Comparison of ENCODE assay signal across 10 mouse cellular contexts in the genomic region with DNA sequence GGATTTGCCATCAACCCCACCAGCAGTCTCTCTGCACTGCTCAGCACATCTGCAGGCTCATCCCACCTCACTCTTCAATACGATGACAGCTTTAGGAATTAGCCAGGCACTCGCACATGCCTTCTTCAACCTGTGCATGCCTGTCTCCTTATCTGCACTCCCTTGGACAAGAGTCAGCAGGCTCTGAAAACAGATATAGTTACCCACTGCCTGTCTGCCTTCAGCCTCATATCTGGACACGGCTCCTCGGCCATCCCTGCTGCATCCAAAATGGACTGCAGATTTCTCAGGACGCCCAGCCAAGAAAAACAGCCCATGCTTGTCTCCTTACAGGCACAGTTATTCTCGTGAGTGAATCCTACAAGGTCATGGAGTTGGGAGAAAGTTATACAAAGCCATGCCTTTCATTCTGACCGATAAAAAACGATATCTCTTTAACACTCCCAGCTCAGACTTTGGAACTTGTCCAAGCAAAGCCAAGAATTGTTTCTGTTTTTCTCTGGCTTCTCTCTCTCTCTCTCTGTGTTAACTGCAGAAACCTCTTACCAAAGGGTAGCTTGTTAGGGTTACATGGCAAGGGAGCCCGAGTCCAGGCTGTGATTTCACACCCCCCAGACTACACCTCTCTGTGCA. TPM values are rescaled to one million over a fixed set of nuclear protein-coding genes. Genes with fewer than 3 reads are reported as not detected.
DNase-seq lines count a peak whose midpoint lies in the region; ATAC-seq lines count a peak whose summit lies in the region.
"Had no signal": no experiment of that assay in that cellular context is flagged by ENCODE, and none has a peak within 500 bp of the region (broad histone marks: within the 10 kb centered on the region; RNA-seq: fewer than 3 reads in every experiment).

No protein-coding gene starts in this region.

- no peaks in the 10 kb centered on the region for H3K36me3 ChIP-seq in embryonic facial prominence, embryonic 14.5 days (ENCODE audit: control insufficient read depth, insufficient read depth, low read length)
- H3K36me3 ChIP-seq in intestine, embryonic 16.5 days (ENCODE audit: control insufficient read depth, insufficient read depth, low read length), result no peaks in the 10 kb centered on the region
- H3K36me3 ChIP-seq: neural tube, embryonic 15.5 days had no signal

- H3K9me3 ChIP-seq in embryonic facial prominence, embryonic 14.5 days (ENCODE audit: control insufficient read depth, low read length), result no peaks in the 10 kb centered on the region
- no peaks in the 10 kb centered on the region for H3K9me3 ChIP-seq in intestine, embryonic 16.5 days (ENCODE audit: control insufficient read depth, low read length)
- H3K9me3 ChIP-seq: neural tube, embryonic 15.5 days had no signal

- H3K4me3 ChIP-seq in embryonic facial prominence, embryonic 14.5 days (ENCODE audit: low read depth, low read length), result no peak overlapping the region
- no peak overlapping the region for H3K4me3 ChIP-seq in intestine, embryonic 16.5 days (ENCODE audit: low read length)
- H3K4me3 ChIP-seq: neural tube, embryonic 15.5 days had no signal

- 39% methylated on average over 9 of the region's 9 CpGs for WGBS in embryonic facial prominence, embryonic 14.5 days
- 42% methylated on average over 9 of the region's 9 CpGs for WGBS in intestine, embryonic 16.5 days

- ATAC-seq in embryonic facial prominence, embryonic 14.5 days (ENCODE audit: low read depth), result peak; percentile 34; the same call in 1 of the 2 replicates
- ATAC-seq in intestine, embryonic 16.5 days, result peak; percentile 66
- no peak for ATAC-seq in granulocyte monocyte progenitor cell, adult 5-6 weeks (replicated peaks; ENCODE audit: poor library complexity, severe bottlenecking)

- H3K4me2 ChIP-seq in embryonic facial prominence, embryonic 14.5 days (ENCODE audit: low read depth, low read length), result no peak overlapping the region
- H3K4me2 ChIP-seq in intestine, embryonic 16.5 days (ENCODE audit: low read depth, low read length), result no peak overlapping the region
- H3K4me2 ChIP-seq: neural tube, embryonic 15.5 days had no signal

- H3K27ac ChIP-seq in embryonic facial prominence, embryonic 14.5 days (replicated peaks; ENCODE audit: low read depth, low read length), result no peak overlapping the region; the same call in 1 of the 2 replicates
- 0 out of 2 replicates have a peak overlapping the region, but pooled peaks have one; percentile 6 for H3K27ac ChIP-seq in intestine, embryonic 16.5 days (ENCODE audit: low read length)
- H3K27ac ChIP-seq: liver, embryonic 14.5 days; neural tube, embryonic 15.5 days had no signal

- peaks cover 17% of the 10 kb centered on the region for H3K4me1 ChIP-seq in embryonic facial prominence, embryonic 14.5 days (ENCODE audit: control insufficient read depth, insufficient read depth, low read length)
- peaks cover 9% of the 10 kb centered on the region; the same call in 1 of the 2 replicates for H3K4me1 ChIP-seq in intestine, embryonic 16.5 days (ENCODE audit: control insufficient read depth, insufficient read depth, low read length)

- H3K27me3 ChIP-seq in embryonic facial prominence, embryonic 14.5 days (replicated peaks; ENCODE audit: control insufficient read depth, insufficient read depth, low read length), result no peaks in the 10 kb centered on the region
- H3K27me3 ChIP-seq in intestine, embryonic 16.5 days (replicated peaks; ENCODE audit: control insufficient read depth, insufficient read depth, low read length), result peaks cover 6% of the 10 kb centered on the region; the same call in 1 of the 2 replicates
- H3K27me3 ChIP-seq: neural tube, embryonic 15.5 days had no signal

- no peak overlapping the region for H3K9ac ChIP-seq in embryonic facial prominence, embryonic 14.5 days (ENCODE audit: low read depth, low read length)
- no peak overlapping the region for H3K9ac ChIP-seq in intestine, embryonic 16.5 days (ENCODE audit: low read depth, low read length)
- H3K9ac ChIP-seq: liver, embryonic 14.5 days; neural tube, embryonic 15.5 days had no signal

- peak; percentile 42 for DNase-seq in adrenal gland, postnatal 10 days
- no peak for DNase-seq in adrenal gland, adult 18-20 months (ENCODE audit: low spot score in 2 of 2)
- peak; percentile 77 for DNase-seq in embryonic facial prominence, embryonic 14.5 days (ENCODE audit: low spot score)
- DNase-seq in lung, postnatal 25 days (ENCODE audit: low spot score), result peak; percentile 26
- DNase-seq in layer of hippocampus, postnatal 36 days, result no peak
- no peak for DNase-seq in cerebellum, postnatal 10 days

RNA-seq across cellular contexts. Expression of gene Pik3r4, which starts 55.1 kb away (rescaled TPM):
- total RNA-seq in adrenal gland, postnatal 10 days (2021), result 10 to 100 TPM; 26.3 to 33.5 TPM
- total RNA-seq in adrenal gland, adult 18-20 months (2021), result 10 to 100 TPM; 26.6 to 32.0 TPM
- polyA plus RNA-seq in embryonic facial prominence, embryonic 14.5 days (2014; fragmentation: Nextera tagmentation; extraction: Ambion mirVana), result 23.0 and 24.9 TPM in 2 replicates
- polyA plus RNA-seq in intestine, embryonic 16.5 days (2015; fragmentation: Nextera tagmentation; extraction: Ambion mirVana), result 13.2 and 13.3 TPM in 2 replicates
- total RNA-seq in layer of hippocampus, postnatal 36 days (2021), result 10 to 100 TPM; 44.8 to 46.1 TPM
- 31.6 and 47.0 TPM in 2 replicates for total RNA-seq in granulocyte monocyte progenitor cell, adult 5-6 weeks (2014; fragmentation: Nextera tagmentation)
- 24.3 and 30.2 TPM in 2 replicates for total RNA-seq in granulocyte monocyte progenitor cell, adult 5-6 weeks (2017)

Comparison
In these comparisons a context has a peak if more than half of its experiments do, and no peak if none do; other contexts are left out.
1. DNase-seq: peak in adrenal gland, postnatal 10 days (single experiment), embryonic facial prominence, embryonic 14.5 days (single experiment) and lung, postnatal 25 days (single experiment); none in adrenal gland, adult 18-20 months (0 of 2), layer of hippocampus, postnatal 36 days (0 of 2) and cerebellum, postnatal 10 days (0 of 2).